Mouse (Mus musculus): ENCODE measurements around the gene Hspb2. TPM values are rescaled to one million over a fixed set of nuclear protein-coding genes. Genes with fewer than 3 reads are reported as not detected.

Hspb2 gene
- total RNA-seq, 1 experiment from 2014 or later, result not detected

GRCm38 (mm10) chr9:50752784-50753615, 846 bp upstream of the Hspb2 start:
- ATAC-seq (replicated peaks; ENCODE audit: insufficient number of reproducible peaks, low FRiP score, low TSS enrichment, poor library complexity, severe bottlenecking), result no peak

GRCm38 (mm10) chr9:50751323-50751722, 831 bp downstream of the Hspb2 start, which contains the start of gene Cryab:
Gene Cryab (plus strand): TSS chr9:50751325.
- ATAC-seq (replicated peaks; ENCODE audit: insufficient number of reproducible peaks, low FRiP score, low TSS enrichment, poor library complexity, severe bottlenecking), result no peak; the same call in 1 of the 2 replicates

GRCm38 (mm10) chr9:50750706-50751105, 1.4 kb downstream of the Hspb2 start:
- ATAC-seq (replicated peaks; ENCODE audit: insufficient number of reproducible peaks, low FRiP score, low TSS enrichment, poor library complexity, severe bottlenecking), result no peak

GRCm38 (mm10) chr9:50746214-50746677, 5.9 kb downstream of the Hspb2 start, which contains the start of gene 2310030G06Rik:
Gene 2310030G06Rik (minus strand): TSS chr9:50746536.
- no peak for ATAC-seq (replicated peaks; ENCODE audit: insufficient number of reproducible peaks, low FRiP score, low TSS enrichment, poor library complexity, severe bottlenecking)

- ATAC-seq (replicated peaks; ENCODE audit: insufficient number of reproducible peaks, low FRiP score, low TSS enrichment, poor library complexity, severe bottlenecking), result no peak
Measured at GRCm38 (mm10) chr9:50745806-50746205, 6.3 kb downstream of the Hspb2 start.

- no peak for ATAC-seq (replicated peaks; ENCODE audit: insufficient number of reproducible peaks, low FRiP score, low TSS enrichment, poor library complexity, severe bottlenecking)
Measured at GRCm38 (mm10) chr9:50742744-50743143, 9.4 kb downstream of the Hspb2 start.

- ATAC-seq (replicated peaks; ENCODE audit: insufficient number of reproducible peaks, low FRiP score, low TSS enrichment, poor library complexity, severe bottlenecking), result no peak
Measured at GRCm38 (mm10) chr9:50742261-50742660, 9.9 kb downstream of the Hspb2 start.

- ATAC-seq (replicated peaks; ENCODE audit: insufficient number of reproducible peaks, low FRiP score, low TSS enrichment, poor library complexity, severe bottlenecking), result no peak
Measured at GRCm38 (mm10) chr9:50740867-50741784, 11.0 kb downstream of the Hspb2 start.

- peak; percentile 93 for ATAC-seq (replicated peaks; ENCODE audit: insufficient number of reproducible peaks, low FRiP score, low TSS enrichment, poor library complexity, severe bottlenecking)
Measured at GRCm38 (mm10) chr9:50738914-50739870, 13.0 kb downstream of the Hspb2 start, which contains the start of gene Dixdc1. Gene Dixdc1 (minus strand): TSS chr9:50739517.

- ATAC-seq (replicated peaks; ENCODE audit: insufficient number of reproducible peaks, low FRiP score, low TSS enrichment, poor library complexity, severe bottlenecking), result no peak
Measured at GRCm38 (mm10) chr9:50734989-50735388, 17.2 kb downstream of the Hspb2 start.

GRCm38 (mm10) chr9:50732560-50732959, 19.6 kb downstream of the Hspb2 start:
- no peak for ATAC-seq (replicated peaks; ENCODE audit: insufficient number of reproducible peaks, low FRiP score, low TSS enrichment, poor library complexity, severe bottlenecking)

GRCm38 (mm10) chr9:50729600-50729999, 22.6 kb downstream of the Hspb2 start:
- no peak for ATAC-seq (replicated peaks; ENCODE audit: insufficient number of reproducible peaks, low FRiP score, low TSS enrichment, poor library complexity, severe bottlenecking)

GRCm38 (mm10) chr9:50727925-50728651, 24.1 kb downstream of the Hspb2 start:
- ATAC-seq (replicated peaks; ENCODE audit: insufficient number of reproducible peaks, low FRiP score, low TSS enrichment, poor library complexity, severe bottlenecking), result no peak

- ATAC-seq (replicated peaks; ENCODE audit: insufficient number of reproducible peaks, low FRiP score, low TSS enrichment, poor library complexity, severe bottlenecking), result no peak
Measured at GRCm38 (mm10) chr9:50727171-50727924, 24.8 kb downstream of the Hspb2 start.

GRCm38 (mm10) chr9:50725921-50726590, 26.1 kb downstream of the Hspb2 start:
- ATAC-seq (replicated peaks; ENCODE audit: insufficient number of reproducible peaks, low FRiP score, low TSS enrichment, poor library complexity, severe bottlenecking), result no peak

GRCm38 (mm10) chr9:50724661-50725330, 27.4 kb downstream of the Hspb2 start:
- no peak for ATAC-seq (replicated peaks; ENCODE audit: insufficient number of reproducible peaks, low FRiP score, low TSS enrichment, poor library complexity, severe bottlenecking)
